Mouse (Mus musculus) thymus, adult 18-20 months (tissue): ENCODE data around the gene Adamts16.

Experiments
- DNase-seq, 2 experiments: peaks; one replicate each; pipeline ENCODE4 v3.0.0; 2022; ENCODE audit warnings: mixed read lengths in 2 of 2

Gene Adamts16

DNA sequence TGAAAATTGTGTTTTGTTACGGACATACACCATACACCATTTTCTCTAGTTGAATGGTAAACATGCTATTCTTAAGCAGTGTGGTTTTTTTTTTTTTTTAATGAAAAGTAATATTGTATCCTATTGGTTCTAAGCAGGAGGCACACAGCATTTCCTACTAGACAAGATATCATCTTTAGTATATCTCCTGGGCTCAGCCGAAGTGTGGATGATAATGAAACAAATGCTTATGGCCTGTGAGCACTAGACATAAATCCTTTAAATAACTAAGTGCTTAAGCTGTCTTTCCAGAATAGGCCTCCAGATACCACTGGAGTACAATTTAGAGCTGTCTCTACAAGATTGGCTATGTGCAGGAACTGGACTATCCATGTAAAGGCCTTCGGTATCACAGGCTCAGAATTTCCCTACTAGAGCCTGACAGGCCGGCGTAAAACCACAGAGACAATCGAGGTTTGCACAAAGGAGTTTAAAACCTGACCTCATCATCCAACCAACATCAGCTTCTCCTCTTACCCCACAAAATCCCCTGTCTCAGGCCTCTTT lies 8.9 kb downstream of the Adamts16 start:
- no peak for DNase-seq

DNA sequence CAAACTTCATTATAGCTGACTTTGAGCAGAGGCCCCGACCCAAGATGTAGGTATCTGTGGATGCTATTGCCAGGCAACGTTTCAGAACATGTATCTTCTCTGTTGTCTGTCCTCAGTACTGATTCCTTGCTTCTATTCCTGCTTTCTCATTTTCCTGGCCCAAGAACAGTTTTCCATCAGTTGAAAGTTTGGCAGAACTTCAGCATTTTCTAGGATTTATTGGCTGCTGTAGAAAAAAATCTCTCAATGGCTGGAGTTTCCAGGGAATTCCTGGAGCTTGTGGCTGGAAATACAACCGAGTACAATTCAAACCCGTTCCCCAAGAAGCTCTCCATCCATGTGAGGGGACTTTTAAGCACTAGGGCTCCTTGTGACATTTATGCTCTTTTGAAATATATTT lies 10.6 kb downstream of the Adamts16 start:
- DNase-seq = no peak

DNA sequence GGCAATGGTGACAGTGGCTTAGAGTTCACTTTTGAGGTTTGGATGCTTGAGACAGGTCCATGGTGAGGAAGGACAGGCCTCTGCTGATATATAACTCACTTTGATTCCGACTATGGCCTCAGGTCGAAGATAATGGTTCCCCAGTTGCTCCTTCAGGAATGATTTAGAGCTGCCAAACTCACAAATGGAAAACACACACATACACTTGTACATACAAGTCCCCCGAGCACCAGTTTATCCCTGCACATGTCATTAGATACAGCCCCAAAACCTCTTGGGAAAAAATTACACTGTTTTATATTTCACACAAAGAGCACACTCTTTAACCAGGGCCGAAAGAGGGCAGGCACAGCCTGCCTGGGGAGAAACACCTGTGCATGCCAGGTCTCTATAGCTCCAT lies 14.1 kb downstream of the Adamts16 start:
- DNase-seq = no peak

DNA sequence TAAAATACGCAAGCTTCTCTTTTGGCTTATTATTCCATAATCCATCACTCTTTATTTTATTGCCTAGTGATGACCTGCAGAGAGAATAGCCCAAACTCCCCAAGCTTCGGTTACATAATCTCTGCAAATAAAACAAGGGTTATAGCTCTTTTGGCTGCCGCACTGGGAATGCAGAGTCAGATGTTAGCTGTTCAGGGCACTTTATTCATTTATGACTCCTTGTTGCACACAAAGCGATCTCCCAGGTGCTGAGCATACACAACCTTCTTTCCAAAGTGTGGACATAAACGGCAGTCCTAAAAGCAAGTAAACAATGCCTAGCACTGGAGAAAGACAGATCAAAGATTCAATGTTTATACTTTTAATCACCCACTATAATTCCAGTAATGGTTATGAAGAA lies 16.3 kb downstream of the Adamts16 start:
- no peak for DNase-seq

DNA sequence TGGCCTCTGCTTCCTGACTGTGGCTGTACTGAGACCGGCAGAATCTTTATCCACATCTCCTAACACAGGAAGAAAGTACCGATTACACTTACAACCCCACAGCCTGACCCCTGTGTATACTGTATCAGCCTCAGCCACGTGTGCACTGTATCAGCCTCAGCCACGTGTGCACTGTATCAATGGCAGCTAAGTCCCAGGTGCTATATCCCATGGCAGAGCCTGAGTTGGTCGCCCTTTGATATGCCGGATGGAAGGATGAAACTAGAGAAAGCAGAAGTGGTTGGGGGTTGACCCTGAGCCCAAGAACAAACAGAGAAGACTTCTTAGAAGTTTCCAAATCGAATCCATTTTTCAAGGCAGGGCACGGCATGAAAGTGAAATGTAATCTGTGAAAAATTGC lies 17.9 kb downstream of the Adamts16 start:
- no peak for DNase-seq

DNA sequence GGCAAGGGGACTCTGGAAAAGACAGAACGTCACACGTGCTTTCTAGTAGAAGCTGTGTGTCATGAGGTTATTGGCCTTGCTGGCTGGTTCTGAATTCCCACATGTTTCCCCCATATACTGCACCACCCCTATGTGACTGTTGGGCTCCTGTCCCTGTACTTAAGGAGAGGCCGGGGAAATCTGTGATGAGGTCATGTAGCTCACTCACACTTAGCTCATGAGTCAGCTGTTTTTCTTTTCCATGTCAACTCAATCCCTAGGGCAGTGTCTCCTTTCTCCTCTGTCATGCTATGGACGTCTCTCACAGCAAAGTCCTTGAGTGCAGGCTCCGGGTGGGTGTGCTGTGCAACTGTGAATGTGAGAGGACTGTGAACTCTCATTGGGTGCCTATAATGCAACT lies 22.6 kb downstream of the Adamts16 start:
- no peak for DNase-seq

DNA sequence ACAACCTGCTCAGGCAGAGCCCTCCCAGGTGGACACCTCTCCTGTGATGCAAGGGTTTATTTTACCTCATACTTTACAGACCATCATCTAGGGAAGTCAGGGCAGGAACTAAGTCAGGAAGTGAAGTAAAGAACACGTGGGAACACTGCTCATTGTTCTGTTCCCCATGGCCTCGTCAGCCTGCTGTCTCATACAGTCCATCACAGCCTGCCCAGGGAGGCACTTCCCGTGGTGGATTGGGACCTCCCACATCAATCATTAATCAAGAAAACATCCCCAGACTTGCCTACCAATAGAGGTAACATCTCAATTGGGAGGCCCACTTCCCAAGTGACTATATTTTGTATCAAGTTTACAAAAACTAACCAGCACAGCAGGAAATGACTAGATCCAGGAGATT lies 27.2 kb downstream of the Adamts16 start:
- no peak for DNase-seq

DNA sequence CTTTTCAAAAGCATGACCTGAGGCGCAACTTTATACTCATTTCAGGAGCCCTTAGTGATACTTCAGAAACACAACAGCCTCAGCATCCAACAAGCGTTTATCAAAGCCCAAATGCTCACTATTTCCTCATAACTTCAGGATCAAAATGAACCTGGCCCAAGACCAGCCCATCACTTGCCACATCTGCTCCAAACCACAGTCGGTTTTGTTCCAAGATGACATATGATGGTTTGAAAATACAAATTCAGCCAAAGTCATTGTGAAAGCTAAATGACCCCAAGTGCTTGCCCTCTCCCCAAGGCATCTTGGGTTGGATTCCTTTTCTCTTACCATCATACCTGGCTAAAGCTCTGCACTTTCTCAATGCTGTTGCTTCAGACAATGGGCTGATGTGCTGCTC lies 36.1 kb downstream of the Adamts16 start:
- DNase-seq = no peak

DNA sequence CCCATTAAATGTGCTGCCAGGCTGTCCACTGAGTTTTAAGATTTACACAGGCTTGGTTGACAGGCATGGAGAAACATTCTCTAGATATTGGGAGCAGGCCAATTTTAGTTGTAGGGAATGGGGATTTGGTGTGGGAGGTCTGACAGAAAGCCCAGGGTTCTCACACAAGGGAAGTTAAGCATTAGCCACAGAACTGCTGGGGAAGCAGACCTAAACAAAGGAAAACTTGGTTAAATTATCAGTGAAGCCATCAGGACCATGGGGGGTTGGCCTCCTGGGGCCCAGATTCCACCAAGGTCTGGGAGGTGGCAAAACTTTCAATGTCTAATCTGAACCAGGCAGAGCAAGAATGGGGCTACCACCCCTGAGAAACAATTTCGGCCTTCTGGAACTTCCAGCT lies 38.8 kb downstream of the Adamts16 start:
- DNase-seq = no peak

DNA sequence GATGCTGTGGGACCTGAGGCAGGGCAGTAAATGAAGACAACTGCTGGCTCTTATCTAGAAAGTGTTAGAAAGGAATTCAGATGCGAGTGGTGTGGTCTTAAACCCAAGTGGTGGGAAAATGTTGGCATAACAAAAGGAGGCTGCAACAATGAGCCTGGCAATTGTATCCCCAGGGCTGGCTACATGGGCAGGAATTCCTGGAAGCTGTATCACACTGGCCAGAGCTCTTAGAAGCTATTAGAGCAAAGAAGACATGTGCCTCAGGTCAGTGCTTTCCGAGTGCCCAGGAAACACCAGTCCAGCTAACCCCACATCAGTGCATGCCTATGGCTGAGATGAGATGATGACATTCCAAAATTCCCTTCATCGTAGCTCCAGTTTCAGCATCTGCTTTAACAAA lies 42.3 kb downstream of the Adamts16 start:
- DNase-seq = no peak

DNA sequence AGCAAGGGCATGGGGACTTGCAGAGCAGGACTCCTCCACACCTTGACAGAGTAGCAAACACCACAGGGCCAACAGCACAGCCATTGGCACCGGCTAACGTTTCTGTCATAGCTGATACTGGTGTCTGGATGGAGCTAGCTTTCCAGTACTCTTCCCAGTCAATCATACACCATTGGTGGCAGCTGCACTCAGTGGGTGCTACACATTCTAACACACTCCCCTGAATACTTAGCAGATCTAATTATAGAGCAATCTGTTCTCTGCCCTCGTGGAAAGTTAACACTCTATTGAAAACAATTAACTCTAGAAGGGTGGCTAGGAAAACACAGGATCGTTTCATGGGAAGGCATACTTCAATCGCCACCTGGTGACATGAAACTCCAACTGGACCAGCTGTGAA lies 43.2 kb downstream of the Adamts16 start:
- DNase-seq = no peak

DNA sequence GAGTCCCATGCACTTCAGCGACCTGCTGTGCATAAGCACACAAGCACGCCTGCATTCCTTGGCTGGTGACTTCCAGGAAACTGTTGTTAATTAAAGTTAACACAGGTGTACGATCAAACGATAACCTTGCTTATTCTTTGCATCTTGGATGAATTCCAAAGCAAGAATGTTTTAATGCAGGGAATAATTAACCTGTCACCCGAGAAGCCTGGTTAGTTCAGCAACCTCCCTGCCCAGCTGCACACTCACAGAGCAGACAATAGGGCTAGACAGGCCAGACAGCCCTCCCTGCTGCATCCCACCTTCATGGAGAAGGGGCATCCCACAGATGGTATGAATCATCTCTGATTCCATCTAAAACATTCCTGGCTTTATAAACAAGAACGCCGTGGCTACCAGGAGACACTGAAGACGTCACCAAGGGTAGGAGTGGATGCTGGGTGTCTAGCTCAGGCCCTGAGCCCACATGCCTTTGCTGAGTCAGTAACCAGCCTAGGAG lies 47.5 kb downstream of the Adamts16 start:
- no peak for DNase-seq

DNA sequence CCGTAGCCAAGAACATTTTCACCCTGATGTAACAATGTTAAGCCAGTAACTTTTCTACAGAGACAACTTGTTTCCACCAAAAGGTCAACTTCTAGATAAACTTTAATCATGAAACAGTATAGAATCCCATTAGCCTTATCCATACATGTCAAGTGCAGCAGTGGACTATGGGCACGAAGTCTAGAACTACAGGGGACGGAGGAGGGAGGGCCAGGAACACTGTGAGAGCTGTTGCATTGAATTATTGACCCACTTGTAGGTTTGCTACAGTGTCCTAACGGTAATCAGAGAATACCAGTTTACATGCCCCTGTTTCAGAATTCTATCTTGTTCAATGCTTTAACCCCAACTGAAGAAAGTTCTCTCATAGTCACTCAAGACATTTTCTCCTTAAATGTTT lies 48.0 kb downstream of the Adamts16 start:
- DNase-seq = no peak

DNA sequence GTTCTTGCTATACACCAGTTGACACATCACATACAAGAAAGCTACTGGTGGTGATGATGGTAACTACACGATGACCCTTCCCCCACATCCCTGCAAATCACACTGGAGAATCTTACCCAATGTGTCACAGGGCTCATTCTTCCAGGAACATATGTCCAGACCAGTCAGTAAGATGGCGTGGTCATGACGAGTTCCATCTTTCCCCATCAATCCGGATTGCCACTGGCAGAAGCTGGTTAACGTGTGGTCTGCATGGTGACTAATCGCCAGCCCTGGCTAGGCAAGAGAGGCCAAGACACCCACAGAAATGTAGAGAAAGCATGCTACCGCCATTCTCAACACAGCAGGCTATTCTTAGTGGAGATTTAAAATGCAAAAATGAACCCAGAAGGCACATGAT lies 48.7 kb downstream of the Adamts16 start:
- DNase-seq = no peak

DNA sequence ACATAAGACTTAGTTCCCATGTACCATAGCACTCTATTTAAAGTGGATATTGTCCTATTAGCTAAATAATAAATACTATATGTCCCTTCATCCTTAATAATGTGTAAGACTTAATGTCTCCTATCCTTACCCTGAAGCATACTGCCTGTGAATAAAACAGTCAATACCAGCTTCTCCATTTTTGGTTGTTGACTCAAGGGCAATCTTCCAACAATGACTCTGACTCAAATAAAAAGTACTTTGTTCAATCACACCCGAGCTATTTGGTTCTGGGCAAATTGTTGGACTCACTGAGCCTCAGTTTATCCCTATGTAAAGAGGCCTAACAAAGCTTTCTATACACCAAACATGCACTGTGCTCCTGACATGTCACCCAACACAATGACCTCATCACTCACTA lies 51.8 kb downstream of the Adamts16 start:
- DNase-seq = no peak

DNA sequence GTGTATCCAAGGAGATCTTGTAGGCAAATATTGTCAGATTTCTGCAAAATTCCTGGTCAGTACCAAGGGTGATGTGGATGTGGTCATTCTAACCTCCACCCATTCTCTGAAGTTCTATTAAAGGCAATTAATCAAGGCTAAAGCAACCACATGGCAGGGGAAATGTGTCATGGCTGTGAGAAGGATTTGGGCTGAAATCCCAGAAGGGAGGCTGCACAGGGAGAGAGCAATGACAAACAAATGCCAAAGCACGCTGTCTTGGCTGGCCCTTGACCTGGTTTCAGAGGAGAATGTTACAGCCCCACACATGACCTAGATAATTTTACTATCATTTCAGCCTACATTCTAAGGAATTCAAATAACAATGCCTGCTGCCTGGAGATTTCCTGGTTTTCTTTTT lies 52.6 kb downstream of the Adamts16 start:
- no peak for DNase-seq

DNA sequence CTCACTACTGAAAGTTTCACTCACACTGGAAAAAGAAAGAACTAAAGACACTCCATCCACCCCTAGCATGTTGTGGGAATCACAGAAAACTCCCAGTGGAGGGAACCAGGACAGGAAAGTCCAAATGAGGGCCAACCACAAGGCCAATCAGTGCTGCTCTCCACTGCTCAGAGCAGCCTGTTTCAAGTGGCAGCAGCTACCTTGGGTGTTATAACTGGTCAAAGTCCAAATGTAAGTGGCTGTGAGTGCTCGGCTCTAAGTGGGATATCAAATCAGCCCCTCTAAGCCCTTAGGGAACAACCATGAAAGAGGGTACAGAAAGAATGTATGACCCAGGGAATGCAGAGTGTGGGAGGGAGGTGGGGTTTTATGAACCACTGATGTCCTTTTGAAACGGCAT lies 56.5 kb downstream of the Adamts16 start:
- no peak for DNase-seq

DNA sequence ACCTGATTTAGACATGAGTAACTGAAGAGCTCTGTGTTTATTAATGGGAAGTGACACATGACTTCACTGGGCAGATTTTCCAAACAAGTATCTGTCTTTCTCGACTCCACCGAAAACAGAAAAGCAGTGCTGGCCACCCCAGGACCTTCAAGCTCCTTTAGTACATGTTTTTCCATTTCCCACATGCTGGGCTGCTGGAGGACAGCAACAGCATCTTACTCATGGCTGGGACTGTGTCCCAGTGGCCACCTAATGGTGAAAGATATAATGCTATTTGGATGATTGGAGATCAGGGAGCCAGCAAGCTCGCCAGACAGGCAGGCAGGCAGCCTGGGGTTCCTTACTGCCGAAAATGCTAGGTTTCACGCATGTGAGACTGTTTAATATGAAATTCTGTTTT lies 57.5 kb downstream of the Adamts16 start:
- no peak for DNase-seq

DNA sequence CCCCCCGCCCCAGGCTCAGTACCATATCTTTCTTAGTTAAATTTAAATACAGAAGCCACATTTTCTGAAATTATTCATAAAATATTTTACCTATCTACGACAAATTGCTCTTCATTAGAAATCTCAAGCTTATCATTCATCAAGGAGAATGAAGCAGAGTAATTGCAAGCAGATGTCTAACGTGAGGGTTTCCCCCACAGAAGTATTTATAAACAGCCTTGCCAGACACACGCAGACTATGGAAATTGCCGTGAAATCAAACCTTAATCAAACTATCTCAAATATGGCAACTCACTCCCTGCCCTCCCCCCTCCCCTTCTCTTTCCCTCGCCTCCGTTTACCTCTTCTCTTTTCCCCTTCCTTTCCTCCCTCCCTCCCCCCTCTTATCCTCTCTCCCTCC lies 61.8 kb downstream of the Adamts16 start:
- no peak for DNase-seq

DNA sequence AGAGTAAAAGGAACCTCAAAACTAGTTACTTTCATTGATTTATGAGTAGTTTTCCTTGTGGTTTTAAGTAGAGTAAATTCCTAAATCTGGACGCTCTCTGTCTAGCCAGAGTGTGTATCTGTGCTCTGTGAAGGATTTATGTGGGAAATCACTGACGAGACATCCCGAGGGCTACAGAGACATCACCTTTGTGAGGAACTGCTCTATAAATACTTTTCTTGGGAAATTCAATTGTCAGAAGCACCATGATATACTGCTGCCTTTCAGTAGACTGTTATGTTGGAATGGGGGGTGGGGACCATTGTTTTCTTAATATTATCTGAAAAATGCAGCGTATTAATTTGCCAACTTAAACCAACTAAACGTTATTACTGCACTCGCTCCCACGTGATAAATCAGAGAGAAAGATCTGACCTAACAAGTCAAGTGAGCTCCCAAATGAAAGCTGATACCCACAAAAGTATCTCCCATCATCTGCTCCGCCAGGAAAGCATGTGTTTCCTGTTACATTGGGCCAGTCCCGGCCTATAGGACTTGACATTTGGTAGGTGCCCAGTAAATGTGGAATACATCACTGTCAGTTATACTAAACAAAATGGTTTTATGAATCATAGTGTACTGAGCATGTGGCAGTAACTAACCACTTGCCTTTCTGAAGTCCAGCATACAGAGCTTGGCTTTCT lies 62.6 kb downstream of the Adamts16 start:
- no peak for DNase-seq

DNA sequence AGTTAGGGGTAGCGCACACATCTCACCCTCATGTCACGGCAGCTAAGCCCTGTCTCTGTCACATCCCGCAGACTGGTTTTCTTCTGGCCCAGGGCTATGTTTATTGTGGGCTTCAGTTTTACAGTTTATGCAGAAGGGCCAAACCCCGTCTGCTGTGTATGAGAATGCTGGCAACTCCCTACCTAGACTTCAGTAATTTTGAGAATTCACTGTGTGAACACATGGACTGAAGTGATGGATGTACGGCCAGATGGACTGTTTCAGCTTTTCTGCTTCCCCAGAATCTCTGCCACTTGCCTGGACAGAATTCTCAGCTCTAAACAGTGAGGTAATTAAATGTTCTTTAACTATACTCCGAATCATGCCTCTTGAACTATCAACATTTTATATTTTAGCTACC lies 70.5 kb downstream of the Adamts16 start:
- no peak for DNase-seq

DNA sequence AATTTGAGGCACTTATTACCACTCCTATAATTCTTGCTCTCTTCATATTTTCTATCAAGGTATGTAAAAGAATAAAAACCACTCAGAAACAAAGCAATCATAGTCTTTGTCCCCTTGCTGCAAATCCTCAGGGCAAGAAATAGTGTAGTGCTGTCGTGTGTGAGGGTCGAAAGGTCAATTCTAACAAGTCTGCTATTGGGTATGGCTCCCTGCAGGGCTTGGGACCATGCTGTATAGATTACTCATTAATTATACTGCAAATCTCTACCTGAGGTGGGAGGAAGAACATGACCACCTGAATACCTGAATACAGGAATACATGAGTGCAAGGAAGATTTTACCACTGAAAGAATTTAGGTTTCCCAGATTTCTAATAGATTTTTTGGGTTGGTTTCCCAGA lies 72.5 kb downstream of the Adamts16 start:
- no peak for DNase-seq

DNA sequence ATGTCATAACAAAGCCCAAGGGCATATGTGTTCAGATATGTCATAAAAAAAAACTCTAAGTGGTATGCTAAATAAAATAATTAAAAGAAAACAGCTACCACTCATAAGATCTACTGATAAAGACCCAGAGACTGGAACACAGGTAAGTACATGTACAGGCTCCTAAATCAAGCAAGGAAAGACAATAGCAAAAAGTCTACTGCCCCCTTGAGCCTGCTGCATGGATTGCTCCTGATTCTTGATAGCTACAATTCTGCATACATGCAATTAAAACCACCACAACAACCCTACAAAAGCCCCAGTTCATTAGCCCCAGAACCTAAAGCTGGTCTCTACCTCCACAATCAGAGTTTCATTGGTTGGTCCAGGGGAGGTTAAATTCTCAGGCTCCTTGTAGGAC lies 74.1 kb downstream of the Adamts16 start:
- DNase-seq = no peak

DNA sequence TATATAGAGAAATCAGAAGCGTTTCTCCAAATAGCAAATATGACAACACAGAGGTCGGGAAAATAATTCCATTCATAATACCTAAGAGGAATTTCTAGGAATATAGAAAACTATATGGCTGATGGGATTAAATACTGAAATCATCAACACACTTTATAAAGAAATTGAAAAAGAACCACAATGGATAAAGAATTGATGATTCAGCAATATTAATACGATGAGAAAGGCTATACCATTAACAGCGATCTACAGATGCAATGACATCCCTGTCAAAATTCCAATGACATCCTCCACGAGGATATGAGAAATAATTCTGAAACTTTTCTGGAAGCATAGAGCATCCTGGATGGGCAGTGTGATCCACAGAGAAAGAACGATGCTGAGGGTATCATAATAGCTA lies 76.9 kb downstream of the Adamts16 start:
- DNase-seq = no peak

DNA sequence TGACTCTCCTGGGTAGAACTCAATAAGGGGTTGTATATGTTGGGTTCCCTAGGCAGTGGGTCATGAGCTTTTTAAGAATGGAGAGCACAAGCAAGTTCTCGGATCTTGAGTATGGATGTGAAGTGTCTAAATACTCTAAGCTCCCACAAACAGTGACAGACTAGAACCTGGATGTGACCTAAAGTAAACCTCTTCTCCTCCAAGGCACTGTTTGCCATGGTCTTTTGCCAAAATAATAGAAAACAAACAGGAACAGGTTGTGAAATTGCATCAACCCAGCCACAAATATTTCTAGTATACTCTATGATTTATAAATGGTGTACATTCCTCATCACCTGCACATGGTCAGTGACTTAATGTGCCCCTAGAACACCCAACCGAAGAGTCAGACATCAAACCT lies 79.0 kb downstream of the Adamts16 start:
- no peak for DNase-seq
